Mouse (Mus musculus) limb, embryonic 11.5 days (tissue): ENCODE data around the gene Ulk4. TPM values are rescaled to one million over a fixed set of nuclear protein-coding genes. Genes with fewer than 3 reads are reported as not detected.

Source experiments
- microRNA-seq: library from miRNA; unstranded; fragments of <30 nt; microRNA quantifications from one replicate; pipeline ENCODE4, GENCODE M21; 2016
- polyA plus RNA-seq: library from polyadenylated mRNA; unstranded; fragments of >200 nt; fragmentation: Nextera tagmentation; extraction: Ambion mirVana; gene quantifications from 2 replicates; pipeline ENCODE4 v1.2.1, GENCODE M21; 2014

Ulk4 gene
- polyA plus RNA-seq, 1 experiment from 2014 or later = 147 TPM

Small RNA genes lying within 50 kb of the gene (microRNA-seq; reads per million reads assigned to microRNA genes)
- gene Mir7090 = not detected

Other genes with a start within 250 kb of the Ulk4 start
- gene Trak1, start 20.3 kb upstream of the Ulk4 start, polyA plus RNA-seq = 9.3 and 11.7 TPM in 2 replicates
- 0.58 and 0.85 TPM in 2 replicates for gene Cck, start 218.5 kb upstream of the Ulk4 start, polyA plus RNA-seq